Mouse (Mus musculus): ENCODE measurements around the gene Rbbp5.
A peak's percentile ranks its signal among the peaks of the same experiment; 100 is the strongest.

The Rbbp5 gene

GRCm38 (mm10) chr1:132506058-132506457, 28.9 kb downstream of the Rbbp5 start, which contains the start of gene Tmem81:
Gene Tmem81, plus strand, starts transcription at chr1:132506230.
- DNase-seq = no peak

DNA sequence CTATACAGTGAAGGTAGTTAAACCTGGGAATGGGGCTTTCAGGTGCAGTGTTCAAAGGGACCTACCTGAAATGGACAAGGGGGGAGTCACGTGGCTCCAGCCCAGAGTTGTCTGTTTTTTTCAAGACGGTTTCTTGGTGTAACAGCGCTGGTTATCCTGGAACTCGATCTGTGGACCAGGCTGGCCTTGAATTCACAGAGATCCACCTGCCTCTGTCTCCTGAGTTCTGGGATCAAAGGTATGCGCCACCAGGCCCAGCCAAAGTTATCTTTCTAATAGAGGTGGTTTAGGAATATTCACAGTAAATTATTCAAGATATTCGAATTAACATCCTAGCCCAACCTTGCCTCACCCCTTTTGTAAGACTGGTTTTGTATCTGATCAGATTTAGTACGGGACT, 29.5 kb downstream of the Rbbp5 start:
- no peak for DNase-seq

DNA sequence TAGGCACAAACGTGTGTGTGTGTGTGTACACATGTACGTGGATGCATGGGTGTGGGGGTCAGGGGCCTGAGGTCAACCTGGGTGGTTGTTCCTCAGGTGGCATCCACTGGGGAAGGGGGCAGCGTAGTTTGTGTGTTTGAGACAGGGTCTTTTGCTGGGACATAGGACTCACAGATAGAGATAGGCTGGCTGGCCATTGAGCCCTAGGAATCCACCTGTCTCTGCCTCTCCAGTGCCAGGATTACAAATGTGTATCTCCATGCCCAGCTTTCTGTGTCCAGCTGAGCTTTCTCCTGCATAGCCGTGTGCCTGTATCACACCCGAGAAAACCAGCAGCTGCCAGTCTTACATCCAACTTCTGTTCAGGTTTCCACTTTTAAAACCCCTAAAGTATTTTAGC, 32.6 kb downstream of the Rbbp5 start:
- DNase-seq = no peak

GRCm38 (mm10) chr1:132511521-132511920, 34.4 kb downstream of the Rbbp5 start:
- DNase-seq = no peak

DNA sequence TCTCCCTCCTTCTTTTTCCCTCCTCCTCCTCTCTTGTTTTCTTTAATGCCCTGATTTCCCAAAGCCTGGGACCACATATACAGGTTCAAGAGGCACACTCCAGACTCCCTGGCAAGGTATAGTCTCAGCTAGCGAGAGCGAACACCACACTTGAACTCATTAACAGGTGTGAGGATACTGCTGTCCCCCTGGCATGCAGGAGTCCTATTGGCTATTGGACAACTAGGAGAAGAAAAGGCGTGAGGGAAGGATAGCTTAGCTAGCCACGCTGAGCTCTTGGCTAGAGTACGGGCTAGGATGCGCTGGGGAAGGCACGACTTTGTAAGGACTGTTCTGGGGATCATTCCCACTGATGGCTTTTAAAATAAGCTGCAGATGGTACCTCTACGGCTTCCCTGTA, 34.9 kb downstream of the Rbbp5 start:
- no peak for DNase-seq

GRCm38 (mm10) chr1:132515339-132515738, 38.2 kb downstream of the Rbbp5 start:
- DNase-seq = no peak

DNA sequence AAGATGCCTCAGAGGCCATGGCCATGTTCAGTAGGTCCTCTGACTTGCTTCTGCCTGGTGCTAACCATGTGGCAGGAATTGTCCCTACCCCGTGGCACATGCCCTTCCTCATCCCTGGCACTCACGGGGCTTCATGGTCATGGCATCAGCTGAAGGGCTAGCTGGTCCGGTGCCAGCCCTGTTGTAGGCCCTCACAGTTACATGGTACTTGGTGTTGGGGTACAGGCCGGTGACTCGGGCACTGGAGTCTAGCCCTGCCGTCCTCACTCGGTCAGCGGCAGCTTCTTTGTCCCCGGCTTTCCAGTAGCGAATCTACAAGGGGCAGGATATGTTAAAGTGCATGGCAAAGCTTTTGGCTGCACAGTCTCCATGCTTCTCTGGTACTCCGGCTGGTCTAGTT, 39.6 kb downstream of the Rbbp5 start:
- DNase-seq = no peak

GRCm38 (mm10) chr1:132518621-132519020, 41.5 kb downstream of the Rbbp5 start:
- no peak for DNase-seq

DNA sequence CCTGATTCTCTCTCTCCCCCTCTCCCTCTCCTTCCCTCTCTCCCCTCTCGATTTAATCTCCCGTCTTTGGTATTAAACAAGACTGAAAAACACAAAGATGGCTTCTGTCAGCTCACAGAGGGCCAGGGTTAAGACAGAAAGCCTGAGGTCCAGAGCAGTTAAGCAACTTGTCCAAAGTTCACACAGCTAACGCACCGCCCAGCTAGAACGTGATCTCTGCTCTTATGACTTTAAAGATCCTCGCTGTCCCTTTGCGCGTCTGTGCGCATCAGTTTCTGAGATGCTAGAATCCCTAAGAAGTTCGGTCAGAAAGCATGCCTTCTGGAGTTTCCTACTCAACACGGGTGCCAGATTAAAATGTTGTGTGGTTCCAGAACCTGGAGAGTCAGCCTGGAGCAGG, 42.6 kb downstream of the Rbbp5 start:
- DNase-seq = peak; percentile 33 to 39

DNA sequence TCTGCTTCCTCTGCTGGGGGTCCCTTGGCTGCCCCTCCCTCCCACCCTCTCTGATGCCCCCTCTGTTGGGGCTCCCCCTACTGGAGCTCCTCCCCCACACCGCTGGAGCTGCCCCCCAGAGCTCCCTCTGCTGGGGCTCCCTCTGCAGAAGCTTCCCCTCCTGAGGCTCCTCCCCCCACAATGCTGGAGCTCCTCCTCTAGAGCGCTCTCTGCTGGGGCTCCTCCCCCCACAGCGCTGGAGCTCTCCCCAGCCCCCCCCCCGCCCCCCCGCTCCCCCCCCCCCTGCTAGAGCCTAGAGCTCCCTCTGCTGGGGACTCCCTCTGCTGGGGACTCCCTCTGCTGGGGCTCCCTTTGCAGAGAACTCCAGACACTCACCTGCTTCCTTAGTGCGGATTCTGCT, 43.6 kb downstream of the Rbbp5 start:
- DNase-seq = peak; percentile 53 to 62

DNA sequence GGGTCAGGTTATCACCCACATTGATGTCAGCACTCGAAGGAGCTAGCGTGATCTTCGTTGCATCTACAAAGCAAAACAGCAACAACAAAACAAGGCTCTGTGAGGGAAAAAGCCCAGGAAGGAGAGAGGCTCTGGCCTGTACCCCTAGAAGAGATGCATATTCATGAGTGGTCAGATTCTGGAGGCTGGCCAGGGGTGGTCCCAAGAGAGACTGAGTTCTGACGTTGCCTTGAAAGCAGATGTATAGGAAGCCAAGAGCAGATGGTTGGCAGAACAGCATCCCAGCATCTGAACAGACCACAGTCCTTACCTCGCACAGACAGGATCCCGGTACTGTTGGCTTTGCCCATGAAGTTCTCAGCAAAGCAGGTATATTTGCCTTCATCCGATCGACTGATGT, 45.9 kb downstream of the Rbbp5 start:
- no peak for DNase-seq

GRCm38 (mm10) chr1:132523920-132524319, 46.8 kb downstream of the Rbbp5 start:
- peak in 1 of 2 experiments; percentile 39 for DNase-seq

DNA sequence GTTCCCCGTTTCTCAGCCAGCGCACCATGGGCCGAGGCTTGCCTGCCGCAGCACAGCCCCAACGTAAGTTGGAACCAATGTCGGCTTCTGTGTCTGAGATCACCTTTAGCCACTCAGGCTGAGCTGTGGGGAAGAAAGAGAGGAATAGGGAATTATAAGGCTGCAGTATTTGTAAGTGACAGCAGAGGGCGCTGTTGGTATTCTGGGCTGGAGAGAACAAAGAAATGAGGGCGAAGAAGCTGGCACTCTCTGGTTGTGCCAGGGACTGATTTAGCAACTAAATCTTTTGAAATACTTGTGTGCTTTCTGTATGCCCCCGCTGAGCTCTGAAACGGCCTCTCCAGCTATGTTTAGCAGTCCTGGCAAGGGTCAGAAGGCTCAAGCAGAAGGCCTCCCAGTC, 48.7 kb downstream of the Rbbp5 start:
- peak; percentile 23 to 67 for DNase-seq

DNA sequence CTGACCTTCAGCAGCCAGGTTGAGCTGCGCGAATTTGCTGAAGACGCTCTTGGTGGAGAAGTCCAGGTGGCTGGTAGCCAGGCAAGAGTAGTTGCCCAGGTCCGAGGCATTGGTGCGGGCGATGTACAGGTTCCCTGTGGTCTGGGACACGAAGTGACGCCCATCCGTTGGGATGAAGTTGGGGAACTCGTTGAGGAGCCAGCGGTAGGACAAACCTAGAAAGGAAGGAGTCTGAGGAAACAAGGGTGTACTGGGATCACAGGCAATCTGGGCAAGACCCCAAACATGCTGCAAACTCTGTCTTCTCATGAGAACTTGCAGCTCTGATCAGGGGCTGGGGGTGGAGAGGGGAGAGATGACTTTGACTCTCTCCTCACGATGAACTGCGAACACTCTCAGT, 50.9 kb downstream of the Rbbp5 start:
- no peak for DNase-seq

DNA sequence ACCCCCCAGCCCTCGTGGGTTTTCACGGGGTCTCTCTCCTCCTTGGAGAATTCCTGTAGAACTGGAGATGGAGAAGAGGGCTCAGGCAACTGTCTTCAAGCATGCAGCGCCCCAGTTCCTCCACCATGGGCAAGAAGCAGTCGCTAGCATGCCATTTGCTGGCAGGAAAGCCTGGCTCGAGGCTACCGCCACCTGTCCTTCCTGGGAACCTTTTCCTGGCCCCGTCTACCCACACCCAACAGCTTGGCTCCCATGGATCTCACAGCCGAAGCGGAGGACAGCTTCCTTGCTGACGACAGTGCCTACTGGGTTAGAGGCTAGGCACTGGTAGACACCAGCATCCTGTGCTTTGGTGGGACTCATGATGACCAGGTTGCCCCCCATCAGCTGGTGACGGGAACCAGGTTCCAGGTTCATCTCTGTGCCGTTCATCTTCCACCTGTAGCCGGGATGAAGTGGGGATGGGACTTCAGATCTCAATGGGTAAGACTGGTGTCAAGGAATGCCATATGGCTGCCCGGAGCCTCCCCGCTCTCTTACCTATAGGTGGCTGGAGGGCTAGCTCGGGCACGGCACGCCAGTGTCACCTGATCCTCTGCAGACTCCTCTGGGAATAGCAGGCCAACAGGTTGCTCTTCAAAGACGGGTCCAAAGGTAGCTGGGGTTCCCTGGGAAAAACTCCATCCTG, 51.6 kb downstream of the Rbbp5 start:
- no peak for DNase-seq

DNA sequence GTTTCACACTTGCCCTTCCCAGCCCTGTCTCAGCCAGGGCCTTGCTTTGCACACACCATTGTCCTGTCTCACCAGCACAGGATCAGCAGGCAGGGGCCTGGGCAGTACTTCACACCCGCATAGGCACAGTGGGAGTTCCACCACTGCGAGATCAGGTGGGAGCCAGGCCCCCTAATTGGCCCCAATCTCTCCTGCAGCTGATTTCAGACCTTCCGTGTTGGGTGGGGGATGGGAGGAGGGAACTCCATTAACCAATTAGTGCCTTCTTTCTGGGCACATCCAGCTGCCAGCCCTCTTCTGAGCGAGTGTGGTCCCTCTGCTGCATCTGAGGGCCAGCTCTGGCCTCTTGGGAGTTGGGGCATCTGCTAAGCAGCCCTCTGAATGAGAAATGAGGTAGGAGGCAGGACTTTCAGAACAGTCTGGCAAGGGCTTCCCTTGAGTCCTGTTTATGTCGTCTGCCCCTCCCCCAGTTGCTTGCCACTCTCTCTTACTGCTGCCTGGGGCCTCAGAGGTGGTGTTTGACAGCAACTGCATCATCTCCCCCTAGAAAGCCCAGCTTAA, 53.5 kb downstream of the Rbbp5 start:
- DNase-seq = no peak

- no peak for DNase-seq
Measured at GRCm38 (mm10) chr1:132532521-132532920, 55.4 kb downstream of the Rbbp5 start.

GRCm38 (mm10) chr1:132533840-132534239, 56.7 kb downstream of the Rbbp5 start:
- DNase-seq = no peak

DNA sequence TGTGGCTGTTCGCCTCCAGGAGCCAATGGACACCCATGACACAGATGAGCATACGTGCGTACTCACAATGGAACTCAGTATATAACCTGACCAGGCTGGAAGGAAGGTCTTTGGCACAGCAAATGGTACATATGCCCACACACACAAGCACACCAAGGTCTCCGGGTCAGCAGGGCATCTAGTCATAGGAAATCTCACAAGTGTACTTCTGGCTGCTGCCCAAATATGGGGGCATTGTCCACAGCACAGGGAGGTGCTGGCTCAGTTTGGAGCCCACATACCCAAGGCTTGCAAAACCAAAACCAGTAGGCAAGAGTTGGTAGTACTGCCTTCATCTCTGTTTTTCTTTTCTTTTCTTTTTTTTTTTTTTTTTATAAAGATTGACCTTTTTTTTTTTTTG, 58.4 kb downstream of the Rbbp5 start:
- DNase-seq = no peak

DNA sequence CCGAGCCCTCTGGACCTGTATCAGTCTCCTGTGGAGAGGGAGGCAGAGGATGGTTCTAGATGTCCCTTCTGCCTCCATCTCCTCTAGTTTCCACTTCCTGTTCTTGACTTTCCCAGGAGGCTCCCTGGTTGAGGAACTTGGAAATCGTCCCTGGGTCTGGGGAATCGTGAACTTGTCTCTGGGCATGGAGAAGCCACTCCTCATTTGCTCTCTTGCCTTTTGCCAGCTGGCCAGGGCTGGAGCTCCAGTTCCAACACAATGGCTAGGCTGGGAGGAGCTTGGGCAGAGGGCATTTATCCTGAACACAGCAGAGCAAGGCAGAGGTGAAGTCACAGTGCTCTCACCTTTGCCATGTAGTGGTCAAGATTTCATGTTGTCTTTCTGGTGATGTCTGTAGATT, 59.3 kb downstream of the Rbbp5 start:
- DNase-seq = no peak

DNA sequence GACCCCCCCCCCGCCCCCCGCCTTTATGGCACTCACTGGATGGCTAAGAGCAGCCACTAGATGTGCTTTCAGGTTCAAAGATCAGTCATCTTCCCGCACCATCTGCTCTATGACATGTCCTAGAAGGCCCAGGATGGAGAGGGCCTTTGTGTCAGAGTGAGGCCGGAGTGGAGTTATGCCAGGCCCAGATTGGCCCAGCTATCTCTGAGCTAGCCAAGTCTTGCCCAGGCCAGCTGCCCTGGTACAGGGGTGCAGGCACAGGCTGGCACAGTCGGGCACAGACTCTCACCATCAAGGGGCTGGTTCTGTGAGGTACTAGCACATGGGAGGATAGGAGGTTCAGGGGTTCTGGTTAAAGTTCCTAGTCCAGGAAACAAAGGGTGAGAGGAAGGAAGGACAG, 60.6 kb downstream of the Rbbp5 start:
- no peak for DNase-seq

- no peak for DNase-seq
Measured at GRCm38 (mm10) chr1:132540701-132541100, 63.5 kb downstream of the Rbbp5 start.

DNA sequence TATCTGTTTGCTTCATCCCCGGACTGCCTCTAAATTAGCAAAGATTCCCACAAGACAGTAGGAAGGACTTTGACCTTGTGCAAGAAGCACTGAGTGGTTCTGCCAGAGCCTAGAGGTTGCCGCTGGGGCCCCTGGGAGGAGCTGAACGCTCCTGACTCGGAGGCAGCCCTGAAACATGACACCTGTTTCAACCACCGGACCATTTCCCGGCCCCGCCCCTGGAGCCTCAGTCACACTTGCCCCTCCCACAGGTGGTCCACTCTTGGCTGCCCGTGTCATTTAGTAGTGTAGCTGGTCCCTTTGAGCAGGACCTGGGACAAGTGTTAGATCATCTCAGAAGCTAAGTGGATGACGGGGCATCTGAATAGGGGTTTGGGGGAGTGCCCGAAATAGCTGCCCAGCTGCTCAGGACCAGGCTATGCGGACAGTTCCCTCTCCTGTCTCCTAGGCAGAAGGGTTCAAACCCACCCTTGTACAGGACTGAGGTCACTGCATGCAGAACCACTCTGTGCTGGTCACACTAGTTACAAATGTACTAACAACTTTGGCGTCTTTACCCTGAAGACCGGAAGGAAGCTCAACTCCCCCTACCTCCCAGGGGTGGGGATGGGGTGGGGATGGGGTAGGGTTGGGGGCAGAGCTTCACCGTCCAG, 64.1 kb downstream of the Rbbp5 start:
- DNase-seq = no peak

- DNase-seq = no peak
Measured at GRCm38 (mm10) chr1:132541824-132542599, 64.8 kb downstream of the Rbbp5 start.
